Mouse (Mus musculus) MEL (cell line): Measurements from ENCODE around the gene Zbtb20. TPM values are rescaled to one million over a fixed set of nuclear protein-coding genes. Genes with fewer than 3 reads are reported as not detected.

Experiments
- DNase-seq: peaks from one replicate; pipeline ENCODE4 v3.0.0; 2011; ENCODE audit warnings: low read depth, low spot score
- H3K27ac ChIP-seq: 2 replicates; pipeline ENCODE4 v1.5.1; 2012; ENCODE audit warnings: low read depth, mild to moderate bottlenecking, control low read depth, low read length, moderate library complexity; ENCODE audit not compliant: control insufficient read depth
- H3K27me3 ChIP-seq, 2 experiments: fragments of 150-350 bp in 1 of 2; sonication (generic) in 1 of 2; 2 replicates each; pipeline ENCODE4 v1.6.1; 2012; ENCODE audit warnings: low read length in 2 of 2, mild to moderate bottlenecking in 2 of 2, improper control_type of control experiment in 1 of 2, moderate library complexity in 1 of 2; ENCODE audit not compliant: insufficient read depth in 2 of 2, control insufficient read depth in 1 of 2
- H3K36me3 ChIP-seq, 2 experiments: 2 replicates each; pipeline ENCODE4 v1.6.1; 2012 to 2014; ENCODE audit warnings: low read length in 2 of 2, improper control_type of control experiment in 1 of 2, inconsistent platforms in 1 of 2, mild to moderate bottlenecking in 1 of 2; ENCODE audit not compliant: insufficient read depth in 2 of 2, control insufficient read depth in 1 of 2
- H3K4me1 ChIP-seq, 2 experiments: fragments of 150-350 bp in 1 of 2; sonication (generic) in 1 of 2; 2 replicates each; pipeline ENCODE4 v1.6.1; 2012; ENCODE audit warnings: low read length in 2 of 2, improper control_type of control experiment in 1 of 2, mild to moderate bottlenecking in 1 of 2; ENCODE audit not compliant: insufficient read depth in 2 of 2, control insufficient read depth in 1 of 2
- H3K4me3 ChIP-seq, 2 experiments: fragments of 150-350 bp in 1 of 2; sonication (generic) in 1 of 2; 2 replicates each; pipeline ENCODE4 v1.5.1; 2012; ENCODE audit warnings: low read depth in 2 of 2, low read length in 2 of 2, mild to moderate bottlenecking in 2 of 2, moderate library complexity in 2 of 2, control low read depth in 1 of 2, improper control_type of control experiment in 1 of 2; ENCODE audit not compliant: control insufficient read depth in 1 of 2, insufficient read depth in 1 of 2
- H3K79me2 ChIP-seq: 2 replicates; pipeline ENCODE4 v1.6.1; 2012; ENCODE audit warnings: mild to moderate bottlenecking, low read length, moderate library complexity; ENCODE audit not compliant: control insufficient read depth, poor library complexity, insufficient read depth
- H3K9ac ChIP-seq: 2 replicates; pipeline ENCODE4 v1.6.1; 2012; ENCODE audit warnings: low read depth, mild to moderate bottlenecking, control low read depth, low read length, moderate library complexity; ENCODE audit not compliant: control insufficient read depth, poor library complexity, severe bottlenecking
- H3K9me3 ChIP-seq: fragments of 150-350 bp; sonication (generic); replicated peaks from 2 replicates; pipeline ENCODE4 v1.6.1; 2012; ENCODE audit warnings: mild to moderate bottlenecking, low read length, improper control_type of control experiment, moderate library complexity; ENCODE audit not compliant: insufficient read depth
- BHLHE40 ChIP-seq: IDR thresholded peaks from 2 replicates; pipeline ENCODE4 v1.6.1; 2012; ENCODE audit warnings: low read depth, mild to moderate bottlenecking, inconsistent platforms, low read length, improper control_type of control experiment, borderline replicate concordance
- CHD1 ChIP-seq: IDR thresholded peaks from 2 replicates; pipeline ENCODE4 v1.6.1; 2012; ENCODE audit warnings: low read depth, mild to moderate bottlenecking, inconsistent platforms, low read length, improper control_type of control experiment
- CHD2 ChIP-seq: IDR thresholded peaks from 2 replicates; pipeline ENCODE4 v1.6.1; 2011; ENCODE audit warnings: low read length, improper control_type of control experiment
- EP300 ChIP-seq, 2 experiments: IDR thresholded peaks; 2 replicates each; pipeline ENCODE4 v1.6.1; 2011; ENCODE audit warnings: improper control_type of control experiment in 2 of 2, low read length in 2 of 2, low read depth in 1 of 2, mild to moderate bottlenecking in 1 of 2
- ETS1 ChIP-seq: IDR thresholded peaks from 2 replicates; pipeline ENCODE4 v1.6.1; 2012; ENCODE audit warnings: low read depth, mild to moderate bottlenecking, inconsistent platforms, low read length, improper control_type of control experiment, moderate library complexity
- GABPA ChIP-seq: IDR thresholded peaks from 2 replicates; pipeline ENCODE4 v1.6.1; 2012; ENCODE audit warnings: low read depth, mild to moderate bottlenecking, inconsistent platforms, low read length, improper control_type of control experiment, moderate library complexity
- HCFC1 ChIP-seq: IDR thresholded peaks from 2 replicates; pipeline ENCODE4 v1.6.1; 2012; ENCODE audit warnings: low read depth, mild to moderate bottlenecking, inconsistent platforms, low read length, improper control_type of control experiment, moderate library complexity
- KAT2A ChIP-seq: conservative IDR thresholded peaks from 2 replicates; pipeline ENCODE4 v1.6.1; 2012; ENCODE audit warnings: low read depth, low read length, improper control_type of control experiment, inconsistent platforms
- MAZ ChIP-seq: IDR thresholded peaks from 2 replicates; pipeline ENCODE4 v1.6.1; 2012; ENCODE audit warnings: low read depth, mild to moderate bottlenecking, inconsistent platforms, low read length, improper control_type of control experiment
- MEF2A ChIP-seq: IDR thresholded peaks from 2 replicates; pipeline ENCODE4 v1.6.1; 2014; ENCODE audit warnings: low read depth, mild to moderate bottlenecking, inconsistent platforms, low read length, improper control_type of control experiment; ENCODE audit not compliant: poor library complexity, insufficient replicate concordance, severe bottlenecking; ENCODE audit errors: extremely low read depth
- MXI1 ChIP-seq: IDR thresholded peaks from 2 replicates; pipeline ENCODE4 v1.6.1; 2011; ENCODE audit warnings: mild to moderate bottlenecking, low read depth, low read length, improper control_type of control experiment
- MYB ChIP-seq: IDR thresholded peaks from 2 replicates; pipeline ENCODE4 v1.6.1; 2011; ENCODE audit warnings: mild to moderate bottlenecking, low read depth, low read length, improper control_type of control experiment
- NELFE ChIP-seq: IDR thresholded peaks from 2 replicates; pipeline ENCODE4 v1.6.1; 2011; ENCODE audit warnings: low read depth, low read length, improper control_type of control experiment
- POLR2A ChIP-seq, 2 experiments: IDR thresholded peaks; 2 replicates each; pipeline ENCODE4 v1.6.1; 2011 to 2012; ENCODE audit warnings: low read length in 2 of 2, mild to moderate bottlenecking in 2 of 2, control low read depth in 1 of 2, improper control_type of control experiment in 1 of 2, low read depth in 1 of 2, moderate library complexity in 1 of 2; ENCODE audit not compliant: control insufficient read depth in 1 of 2, insufficient read depth in 1 of 2, poor library complexity in 1 of 2
- RAD21 ChIP-seq: IDR thresholded peaks from 2 replicates; pipeline ENCODE4 v1.6.1; 2011; ENCODE audit warnings: mild to moderate bottlenecking, low read depth, low read length, improper control_type of control experiment
- RCOR1 ChIP-seq: IDR thresholded peaks from 2 replicates; pipeline ENCODE4 v1.6.1; 2012; ENCODE audit warnings: low read depth, mild to moderate bottlenecking, inconsistent platforms, low read length, improper control_type of control experiment
- TAL1 ChIP-seq: IDR thresholded peaks from 2 replicates; pipeline ENCODE4 v1.6.1; 2012; ENCODE audit warnings: mild to moderate bottlenecking, inconsistent platforms, low read length, moderate library complexity, mixed read lengths
- TCF12 ChIP-seq: IDR thresholded peaks from 2 replicates; pipeline ENCODE4 v1.6.1; 2014; ENCODE audit warnings: low read depth, mild to moderate bottlenecking, inconsistent platforms, low read length, improper control_type of control experiment, moderate library complexity
- UBTF ChIP-seq: IDR thresholded peaks from 2 replicates; pipeline ENCODE4 v1.6.1; 2012; ENCODE audit warnings: low read depth, mild to moderate bottlenecking, inconsistent platforms, low read length, improper control_type of control experiment, moderate library complexity, borderline replicate concordance; ENCODE audit not compliant: insufficient read depth
- ZNF384 ChIP-seq: IDR thresholded peaks from 2 replicates; pipeline ENCODE4 v1.6.1; 2012; ENCODE audit warnings: low read depth, mild to moderate bottlenecking, inconsistent platforms, low read length, improper control_type of control experiment
- polyA plus RNA-seq, 2 experiments: library from polyadenylated mRNA; stranded (reverse) in 1 of 2; unstranded in 1 of 2; fragments of >175 nt in 1 of 2; fragments of >200 nt in 1 of 2; gene quantifications; 2 replicates each; pipeline versions ENCODE4 v1.2.1 to v1.2.4; 2012; ENCODE audit warnings: low replicate concordance in 2 of 2, low read depth in 1 of 2; ENCODE audit not compliant: insufficient read length in 2 of 2, insufficient read depth in 1 of 2, missing spikeins in 1 of 2
- total RNA-seq: library from RNA; depleted of rRNA; stranded (reverse); fragments of 300-350 nt; gene quantifications from 2 replicates; pipeline ENCODE4 v1.2.3, GENCODE M21; 2012

Zbtb20 gene
- total and polyA plus RNA-seq, 3 experiments, result 0.17 to 0.27 TPM; not detected in 1

- no peaks in the 10 kb centered on the region for H3K36me3 ChIP-seq
- TF ChIP-seq ZNF384 (no peak), MEF2A (no peak)
- H3K27ac ChIP-seq, result no peak overlapping the region
- no peaks in the 10 kb centered on the region for H3K4me1 ChIP-seq
- H3K79me2 ChIP-seq, result no peaks in the 10 kb centered on the region
- peaks cover 14 to 17% of the 10 kb centered on the region in 2 experiments for H3K27me3 ChIP-seq
- no peak for DNase-seq
- H3K9me3 ChIP-seq, result no peaks in the 10 kb centered on the region
- no peak overlapping the region for H3K4me3 ChIP-seq
- no peak overlapping the region for H3K9ac ChIP-seq
Observed at GRCm38 (mm10) chr16:43549425-43550089, 673.9 kb downstream of the Zbtb20 start.

- no peaks in the 10 kb centered on the region for H3K79me2 ChIP-seq
- DNase-seq, result no peak
- H3K4me3 ChIP-seq, result no peak overlapping the region
- no peak for TF ChIP-seq ETS1
- no peak for TF ChIP-seq UBTF
- no peak for TF ChIP-seq MXI1
- no peak for TF ChIP-seq BHLHE40
- TF ChIP-seq KAT2A, result no peak
- TF ChIP-seq TAL1, result no peak
- no peak for TF ChIP-seq NELFE
- no peak for TF ChIP-seq MYB
- no peak for TF ChIP-seq CHD1
- no peak for TF ChIP-seq MAZ
- TF ChIP-seq GABPA, result no peak
- no peak for TF ChIP-seq HCFC1
- no peak for TF ChIP-seq TCF12
- TF ChIP-seq EP300 (IDR thresholded peaks at IDR 0.05; ENCODE audit: low read depth in 1 of 2, low read length in 2 of 2), result no peak
- TF ChIP-seq POLR2A (IDR thresholded peaks at IDR 0.05; ENCODE audit: control insufficient read depth in 1 of 2, insufficient read depth in 1 of 2, low read depth in 1 of 2, low read length in 2 of 2, poor library complexity in 1 of 2), result no peak
- TF ChIP-seq RAD21, result no peak
- no peak for TF ChIP-seq MEF2A
- no peak for TF ChIP-seq CHD2
- no peak for TF ChIP-seq RCOR1
- TF ChIP-seq, all 39 proteins: peak for 0
- Histone ChIP-seq H3K9ac (no peak overlapping the region), H3K9me3 (no peaks in the 10 kb centered on the region), H3K27me3 (peaks cover 3 to 8% of the 10 kb centered on the region in 2 experiments), H3K36me3 (no peaks in the 10 kb centered on the region), H3K4me1 (no peaks in the 10 kb centered on the region), H3K27ac (no peak overlapping the region)
Observed at GRCm38 (mm10) chr16:43552443-43552842, 676.8 kb downstream of the Zbtb20 start.
